Mouse (Mus musculus): ENCODE measurements at regions not wholly inside any gene's neighbourhood (a gene's known extent, or its start where the extent isn't known, plus 50 kb on each side); places are given as distances from the start of the nearest gene placed in this dataset.

DNA sequence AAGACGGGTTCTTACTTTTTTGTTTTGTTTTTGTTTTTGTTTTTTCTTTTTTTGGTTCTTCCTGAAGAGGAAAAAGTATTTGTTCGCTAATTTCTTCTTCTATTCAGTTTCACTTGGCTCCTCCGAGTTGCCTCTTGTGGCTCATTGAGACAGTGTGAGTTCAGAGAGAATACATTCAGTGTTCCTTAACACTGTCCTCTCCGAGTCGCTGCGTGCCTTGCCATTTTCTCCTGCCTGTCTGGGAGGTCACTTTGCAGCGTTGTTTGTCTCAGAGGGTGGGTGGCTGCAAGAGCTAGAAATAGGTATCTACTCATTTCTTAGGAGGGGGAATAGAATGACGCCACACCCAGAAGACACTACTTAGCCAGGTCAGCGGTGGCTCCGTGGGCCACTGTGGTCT lies 98.6 kb upstream of the Ccdc54 start:
- no peaks in the 10 kb centered on the region for H3K27me3 ChIP-seq (ENCODE audit: control insufficient read depth in 1 of 2, insufficient read depth in 2 of 2, low read length in 2 of 2)
- H3K9me3 ChIP-seq (replicated peaks; ENCODE audit: insufficient read depth, low read length), result no peaks in the 10 kb centered on the region
- peak overlapping the region; percentile 21; the same call in 1 of the 2 replicates for H3K9ac ChIP-seq (ENCODE audit: control insufficient read depth, low read depth, low read length, poor library complexity, severe bottlenecking)
- H3K4me3 ChIP-seq (ENCODE audit: control insufficient read depth in 1 of 2, insufficient read depth in 1 of 2, low read depth in 2 of 2, low read length in 2 of 2), result peak overlapping the region; percentile 63 to 77
- no peaks in the 10 kb centered on the region for H3K79me2 ChIP-seq (ENCODE audit: control insufficient read depth, insufficient read depth, low read length, poor library complexity)
- no peak for DNase-seq (ENCODE audit: low read depth, low spot score)
- H3K36me3 ChIP-seq (ENCODE audit: control insufficient read depth in 1 of 2, insufficient read depth in 2 of 2, low read length in 2 of 2), result peaks cover 0 to 12% of the 10 kb centered on the region in 2 experiments; a peak in 2 of 4 replicates
- no peak overlapping the region for H3K27ac ChIP-seq (ENCODE audit: control insufficient read depth, low read depth, low read length)
- no peak for TF ChIP-seq POLR2AphosphoS5 (IDR thresholded peaks at IDR 0.05; ENCODE audit: borderline replicate concordance, low read depth, low read length)
- TF ChIP-seq POLR2A (IDR thresholded peaks at IDR 0.05; ENCODE audit: control insufficient read depth in 1 of 2, insufficient read depth in 1 of 2, low read depth in 1 of 2, low read length in 2 of 2, poor library complexity in 1 of 2), result no peak
- no peak for TF ChIP-seq ETS1 (IDR thresholded peaks at IDR 0.05; ENCODE audit: low read depth, low read length)
- TF ChIP-seq SIN3A (IDR thresholded peaks at IDR 0.05; ENCODE audit: low read length), result no peak
- no peak for TF ChIP-seq CHD1 (IDR thresholded peaks at IDR 0.05; ENCODE audit: low read depth, low read length)
- TF ChIP-seq RCOR1 (IDR thresholded peaks at IDR 0.05; ENCODE audit: low read depth, low read length), result no peak
- H3K4me1 ChIP-seq (ENCODE audit: control insufficient read depth in 1 of 2, insufficient read depth in 2 of 2, low read length in 2 of 2), result peaks cover 4 to 6% of the 10 kb centered on the region in 2 experiments

DNA sequence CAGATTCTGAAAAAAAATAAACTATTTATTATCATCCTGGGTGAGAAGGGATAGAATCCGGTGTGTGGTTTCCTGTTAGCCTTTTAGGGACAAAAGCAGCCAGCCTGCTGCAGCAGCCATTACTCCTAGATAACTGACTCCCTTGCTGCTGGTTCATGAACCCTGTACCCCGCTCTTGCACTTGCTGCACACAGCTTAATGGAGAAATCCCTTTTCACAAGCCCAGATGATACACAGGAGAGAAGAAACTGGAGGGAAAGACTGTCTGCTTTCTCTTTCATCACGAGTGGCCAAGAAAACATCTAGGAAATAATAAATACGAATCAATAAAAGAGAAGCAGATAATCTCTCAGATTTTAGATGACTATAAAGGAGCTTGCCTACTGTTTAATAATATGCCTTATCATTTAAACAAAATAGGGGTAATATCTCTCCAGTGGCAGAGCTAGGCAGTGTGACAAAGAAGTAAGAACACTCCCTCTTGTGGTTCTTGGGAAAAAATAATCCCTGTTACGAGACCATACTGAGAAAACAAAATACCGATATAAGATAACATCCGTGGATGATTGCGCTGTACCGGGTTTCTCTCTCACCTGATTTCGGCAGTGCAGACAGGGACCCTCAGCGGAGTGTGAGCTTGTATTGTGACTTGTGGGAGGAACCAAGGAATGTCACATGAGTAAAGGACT lies 98.0 kb upstream of the Ccdc54 start:
- peak; percentile 64 for DNase-seq (ENCODE audit: low read depth, low spot score)
- H3K27ac ChIP-seq (ENCODE audit: control insufficient read depth, low read depth, low read length), result no peak overlapping the region
- H3K9me3 ChIP-seq (replicated peaks; ENCODE audit: insufficient read depth, low read length), result no peaks in the 10 kb centered on the region
- H3K36me3 ChIP-seq (ENCODE audit: control insufficient read depth in 1 of 2, insufficient read depth in 2 of 2, low read length in 2 of 2), result peaks cover 0 to 12% of the 10 kb centered on the region in 2 experiments; a peak in 2 of 4 replicates
- no peaks in the 10 kb centered on the region for H3K27me3 ChIP-seq (ENCODE audit: control insufficient read depth in 1 of 2, insufficient read depth in 2 of 2, low read length in 2 of 2)
- H3K4me3 ChIP-seq (ENCODE audit: control insufficient read depth in 1 of 2, insufficient read depth in 1 of 2, low read depth in 2 of 2, low read length in 2 of 2), result peak overlapping the region; percentile 63 to 77
- H3K9ac ChIP-seq (ENCODE audit: control insufficient read depth, low read depth, low read length, poor library complexity, severe bottlenecking), result peak overlapping the region; percentile 21; the same call in 1 of the 2 replicates
- no peaks in the 10 kb centered on the region for H3K79me2 ChIP-seq (ENCODE audit: control insufficient read depth, insufficient read depth, low read length, poor library complexity)
- H3K4me1 ChIP-seq (ENCODE audit: control insufficient read depth in 1 of 2, insufficient read depth in 2 of 2, low read length in 2 of 2), result peaks cover 4 to 6% of the 10 kb centered on the region in 2 experiments
- TF ChIP-seq MEF2A (IDR thresholded peaks at IDR 0.05; ENCODE audit: extremely low read depth, insufficient replicate concordance, low read depth, low read length, poor library complexity, severe bottlenecking) (no peak), MXI1 (IDR thresholded peaks at IDR 0.05; ENCODE audit: low read depth, low read length) (no peak), POLR2AphosphoS5 (IDR thresholded peaks at IDR 0.05; ENCODE audit: borderline replicate concordance, low read depth, low read length) (no peak), ZMIZ1 (IDR thresholded peaks at IDR 0.05; ENCODE audit: low read depth, low read length) (no peak), POLR2A (IDR thresholded peaks at IDR 0.05; ENCODE audit: control insufficient read depth in 1 of 2, insufficient read depth in 1 of 2, low read depth in 1 of 2, low read length in 2 of 2, poor library complexity in 1 of 2) (no peak), CTCF (IDR thresholded peaks at IDR 0.05 in 2 of 3, conservative IDR thresholded peaks at IDR 0.05 in 1 of 3; ENCODE audit: control insufficient read depth in 1 of 3, insufficient read depth in 1 of 3, low read depth in 2 of 3, low read length in 3 of 3, poor library complexity in 1 of 3, severe bottlenecking in 1 of 3) (peak in 1 of 3 experiments; percentile 62; a peak in 2 of 6 replicates), ZNF384 (IDR thresholded peaks at IDR 0.05; ENCODE audit: low read depth, low read length) (no peak), GATA1 (IDR thresholded peaks at IDR 0.05; ENCODE audit: low read depth, low read length) (peak; percentile 60), BHLHE40 (IDR thresholded peaks at IDR 0.05; ENCODE audit: borderline replicate concordance, low read depth, low read length) (no peak), NRF1 (IDR thresholded peaks at IDR 0.05; ENCODE audit: insufficient read depth, low read depth, low read length, poor library complexity, severe bottlenecking) (no peak), E2F4 (IDR thresholded peaks at IDR 0.05; ENCODE audit: borderline replicate concordance, low read depth, low read length) (no peak), UBTF (IDR thresholded peaks at IDR 0.05; ENCODE audit: borderline replicate concordance, insufficient read depth, low read depth, low read length) (no peak), GABPA (IDR thresholded peaks at IDR 0.05; ENCODE audit: low read depth, low read length) (no peak), TCF12 (IDR thresholded peaks at IDR 0.05; ENCODE audit: low read depth, low read length) (peak; percentile 22; the same call in 1 of the 2 replicates), TBP (IDR thresholded peaks at IDR 0.05; ENCODE audit: low read depth, low read length) (no peak), MYB (IDR thresholded peaks at IDR 0.05; ENCODE audit: low read depth, low read length) (no peak), RCOR1 (IDR thresholded peaks at IDR 0.05; ENCODE audit: low read depth, low read length) (no peak), CHD1 (IDR thresholded peaks at IDR 0.05; ENCODE audit: low read depth, low read length) (no peak), SIN3A (IDR thresholded peaks at IDR 0.05; ENCODE audit: low read length) (peak; percentile 44; the same call in 1 of the 2 replicates), JUND (IDR thresholded peaks at IDR 0.05; ENCODE audit: low read depth, low read length) (no peak), EP300 (IDR thresholded peaks at IDR 0.05; ENCODE audit: low read depth in 1 of 2, low read length in 2 of 2) (peak; percentile 4 to 31; a peak in 1 of 4 replicates), MYC (IDR thresholded peaks at IDR 0.05; ENCODE audit: low read depth, low read length) (no peak), KAT2A (conservative IDR thresholded peaks at IDR 0.05; ENCODE audit: low read depth, low read length) (no peak), RAD21 (IDR thresholded peaks at IDR 0.05; ENCODE audit: low read depth, low read length) (peak; percentile 73), ZC3H11A (IDR thresholded peaks at IDR 0.05; ENCODE audit: low read depth, low read length) (peak; percentile 59), NELFE (IDR thresholded peaks at IDR 0.05; ENCODE audit: low read depth, low read length) (no peak), ETS1 (IDR thresholded peaks at IDR 0.05; ENCODE audit: low read depth, low read length) (no peak), USF2 (IDR thresholded peaks at IDR 0.05; ENCODE audit: borderline replicate concordance in 1 of 2, insufficient read depth in 1 of 2, low read depth in 1 of 2, low read length in 2 of 2) (no peak)

All from MEL (cell line).